Mouse (Mus musculus) frontal cortex, adult 2 months (tissue): ENCODE measurements around the gene Svs2. TPM values are rescaled to one million over a fixed set of nuclear protein-coding genes. Genes with fewer than 3 reads are reported as not detected.
A peak's percentile ranks its signal among the peaks of the same experiment; 100 is the strongest.
"Not testable (repeated sequence)": the region's sequence is repeated elsewhere in the genome, so short reads cannot be mapped to it uniquely, and the experiment has no call there.

ENCODE experiments used
- DNase-seq, 2 experiments: peaks; one replicate each; pipeline ENCODE4 v3.0.0; 2022; ENCODE audit warnings: low spot score in 1 of 2; ENCODE audit errors: extremely low spot score in 1 of 2
- polyA plus RNA-seq: library from polyadenylated mRNA; depleted of rRNA; stranded (reverse); fragments of >200 nt; gene quantifications from 2 replicates; pipeline ENCODE4 v1.2.3, GENCODE M21; 2012; rRNA removed

Svs2 gene
- polyA plus RNA-seq: not detected in 2 replicates

DNA sequence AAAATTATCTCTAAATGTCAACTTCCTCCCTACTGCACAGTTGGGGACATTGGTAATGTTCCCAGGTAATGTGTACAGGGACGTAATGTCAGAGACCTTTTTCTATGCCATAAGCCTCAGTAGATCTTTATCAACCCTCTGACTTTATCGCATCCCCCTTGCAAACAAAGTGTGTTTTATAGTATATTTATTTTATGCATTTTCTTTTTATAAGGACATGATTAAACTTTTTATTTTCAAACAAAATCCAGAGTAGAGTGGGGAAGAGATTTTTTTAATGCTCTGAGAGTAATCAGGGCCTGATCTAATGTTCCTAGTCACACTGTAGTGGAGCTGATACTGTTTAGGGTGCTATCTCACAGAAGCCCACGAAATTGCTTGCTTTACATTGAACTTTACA, at the start of gene Svs2:
Svs2 (minus strand) TSS at position 101 of the 400 bp plus-strand sequence.
- DNase-seq: no peak

DNA sequence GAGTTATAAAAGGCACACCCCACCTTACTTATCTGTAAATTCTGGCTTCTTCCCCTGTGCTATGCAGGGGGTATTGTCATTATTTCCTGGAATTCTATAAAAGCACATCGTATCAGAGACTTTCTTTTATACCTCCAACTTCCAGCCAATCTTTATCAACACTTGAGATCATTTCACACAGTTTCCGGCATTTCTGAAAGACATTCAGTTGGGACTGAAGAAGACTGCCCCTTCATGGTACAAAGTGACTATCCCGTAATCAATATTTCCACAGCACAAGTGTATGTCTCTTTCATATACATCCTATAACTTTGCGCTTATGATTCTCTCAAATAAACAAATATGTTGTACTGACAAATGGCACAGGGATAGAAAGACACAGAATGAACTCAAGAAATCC, 40.1 kb upstream of the Svs2 start, which contains the start of gene Svs4:
Svs4 (minus strand) TSS at position 101 of the 400 bp plus-strand sequence.
- DNase-seq: no peak

DNA sequence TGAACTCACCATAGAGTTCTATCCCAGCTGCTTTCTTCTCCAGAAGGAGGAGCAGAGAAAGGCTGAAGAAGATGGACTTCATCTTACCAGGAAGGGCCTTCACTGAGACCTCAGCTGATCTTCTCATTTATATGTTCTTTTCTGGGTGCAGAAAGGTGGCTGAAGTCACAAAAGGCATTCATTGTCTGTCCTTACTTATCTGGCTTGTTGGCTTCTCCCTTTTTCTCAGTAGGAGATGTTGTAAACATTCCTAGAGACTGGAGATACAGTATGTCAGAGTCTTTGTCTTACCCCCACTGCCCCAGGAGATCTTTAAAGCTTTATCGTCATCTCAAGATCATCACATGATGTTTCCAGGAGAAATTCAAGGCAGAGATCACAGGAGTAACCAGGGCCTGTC, 18.3 kb upstream of the Svs2 start, which contains the start of gene Svs3b:
Svs3b (minus strand) TSS at position 101 of the 400 bp plus-strand sequence.
- DNase-seq: not testable (repeated sequence)

DNA sequence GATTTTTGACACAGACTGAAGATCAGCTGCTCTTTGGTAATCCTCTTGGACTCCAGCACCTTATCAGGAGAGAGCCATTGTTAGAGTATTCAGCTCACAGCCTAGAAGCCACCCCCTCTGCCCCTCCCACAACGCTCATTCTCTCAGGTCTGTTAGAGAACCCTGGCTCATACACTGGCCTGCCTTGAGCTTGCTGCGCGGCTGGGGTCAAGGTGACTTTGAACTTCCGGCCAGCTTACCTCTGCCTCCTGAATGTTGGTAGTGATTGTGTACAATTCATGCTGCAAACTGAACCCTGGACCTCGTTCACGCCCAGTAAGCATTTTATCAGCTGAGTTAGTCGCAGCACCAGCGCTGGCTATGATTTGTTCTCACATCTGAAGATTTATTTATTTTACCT, 5.6 kb downstream of the Svs2 start:
- DNase-seq: no peak

DNA sequence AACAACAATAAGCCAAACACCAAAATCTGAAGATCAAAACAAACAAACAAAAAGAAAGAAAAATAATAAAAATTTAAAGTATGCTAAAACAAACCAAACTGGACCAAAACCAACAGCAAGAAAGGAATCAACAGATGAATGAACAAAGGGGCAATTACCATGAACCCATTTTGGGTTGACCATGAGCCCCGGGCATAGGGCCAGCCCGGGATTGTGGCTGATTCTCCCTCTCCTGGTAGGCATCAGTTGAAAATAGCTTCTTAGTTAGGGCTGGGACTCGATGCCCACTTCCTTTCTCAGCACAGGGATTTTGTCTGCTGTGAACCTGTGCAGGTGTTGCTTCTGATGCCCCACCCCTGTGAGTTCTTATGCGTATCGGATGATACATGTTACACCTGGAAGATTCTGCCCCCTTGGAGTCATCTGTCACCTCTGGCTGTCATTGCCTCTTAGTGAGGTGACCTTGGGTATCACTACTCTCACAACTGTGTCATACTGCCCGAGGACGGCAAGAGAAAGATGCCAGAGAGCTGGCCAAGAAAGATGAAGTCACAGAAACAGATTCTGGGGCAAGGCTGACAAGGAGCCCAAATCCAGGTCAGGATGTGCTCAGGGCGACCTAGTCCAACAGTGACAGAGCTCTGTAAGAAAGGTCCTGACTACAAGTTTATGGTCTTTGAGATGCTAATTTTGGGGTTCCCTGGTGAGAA, 9.8 kb downstream of the Svs2 start:
- DNase-seq: no peak

DNA sequence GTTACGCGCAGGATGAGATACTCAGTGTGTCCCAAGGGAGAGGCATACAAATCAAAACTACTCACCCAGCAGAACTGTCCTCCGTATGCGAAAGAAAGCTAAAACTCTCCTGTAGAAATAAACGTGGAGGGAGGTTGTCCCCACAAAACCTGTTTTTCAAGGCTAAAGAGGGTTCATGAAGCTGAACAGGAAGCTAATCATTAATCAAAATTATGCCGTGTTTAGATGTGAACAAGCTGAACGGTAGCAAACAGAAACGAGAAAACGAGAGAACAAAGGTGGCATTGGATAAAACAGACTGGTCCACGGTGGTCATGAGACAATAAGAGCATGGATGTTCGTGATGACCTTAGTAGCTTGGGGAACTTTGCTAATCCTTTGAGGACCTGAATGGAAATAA, 16.7 kb downstream of the Svs2 start, which contains the start of gene Wfdc15b:
Wfdc15b (minus strand) TSS at position 139 of the 400 bp plus-strand sequence.
- DNase-seq: no peak

DNA sequence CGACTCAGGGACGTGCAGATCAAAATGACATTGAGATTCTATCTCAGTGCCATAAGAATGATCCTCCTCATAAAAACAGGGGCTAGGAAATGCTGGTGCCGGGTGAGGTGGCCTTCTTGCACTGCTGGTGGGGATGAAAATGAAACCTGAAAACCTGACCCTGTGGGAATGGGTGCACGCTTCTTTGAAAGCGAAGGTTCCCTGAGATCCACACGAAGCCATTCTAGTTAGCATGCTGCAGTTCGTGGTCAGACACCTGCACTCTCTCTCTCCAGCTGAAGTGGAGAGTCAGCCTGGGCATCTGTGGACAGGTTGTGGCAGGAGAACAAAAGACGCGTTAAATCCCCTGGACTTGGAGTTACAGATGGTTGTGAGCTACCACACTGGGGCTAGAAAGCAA, 19.0 kb downstream of the Svs2 start:
- DNase-seq: no peak

DNA sequence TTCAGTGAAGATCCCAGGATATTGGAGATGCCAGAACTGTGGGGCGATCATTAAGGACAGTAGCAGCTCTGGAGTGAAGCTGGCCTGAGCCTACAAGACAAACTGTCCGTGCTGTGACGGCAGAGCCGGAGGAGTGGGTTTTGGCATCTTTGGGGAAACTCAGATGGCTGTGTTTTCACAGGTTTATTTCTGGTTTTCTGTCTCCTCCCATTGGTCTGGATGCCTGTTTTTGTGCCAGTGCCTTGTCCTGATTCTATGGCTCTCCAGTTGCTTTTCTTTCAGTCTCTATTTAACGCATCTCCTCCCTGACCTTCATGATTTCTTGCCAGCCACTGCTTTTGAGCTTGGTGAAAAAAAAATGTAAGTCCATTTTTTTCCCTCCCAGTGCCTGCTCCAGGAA, 25.6 kb downstream of the Svs2 start:
- peak; percentile 4 to 45 for DNase-seq

DNA sequence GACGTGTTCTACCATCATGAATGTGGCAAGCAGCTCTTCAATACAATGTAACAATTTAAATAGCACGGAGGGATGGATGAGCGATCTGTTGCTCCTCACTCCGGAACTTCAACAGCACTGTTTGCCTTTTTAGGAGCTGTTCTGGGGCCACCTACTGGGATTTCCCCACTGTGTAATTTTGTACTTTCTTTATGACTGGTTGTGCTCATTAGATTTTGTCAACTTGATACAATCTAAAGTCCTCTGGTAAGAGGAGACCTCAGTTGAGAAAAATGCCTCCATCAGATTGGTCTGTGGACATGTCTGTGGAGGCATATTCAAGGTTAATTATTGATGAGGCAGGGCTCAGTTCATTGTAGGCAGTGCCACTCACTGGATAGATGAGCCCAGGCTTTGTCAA, 27.4 kb downstream of the Svs2 start:
- DNase-seq: no peak

DNA sequence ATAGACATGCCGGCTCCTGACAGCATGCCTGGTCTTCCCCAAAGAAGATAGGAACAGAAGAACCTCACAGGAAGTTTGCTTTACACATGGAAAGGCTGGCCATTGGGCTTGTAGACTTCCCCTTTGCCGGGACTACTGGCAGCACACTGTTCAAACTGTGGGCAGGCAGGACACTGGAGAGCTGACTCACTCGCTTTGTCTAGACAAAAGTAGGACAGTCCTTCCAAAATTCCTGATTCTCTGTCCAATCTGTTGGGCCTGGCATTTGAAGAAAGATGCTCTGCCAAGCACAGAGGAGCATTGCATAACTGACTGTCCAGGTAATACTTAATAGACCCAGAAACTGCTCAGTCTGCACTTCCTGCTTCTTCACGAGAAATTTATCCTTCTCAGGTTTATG, 31.6 kb downstream of the Svs2 start:
- DNase-seq: peak in 1 of 2 experiments; percentile 26

DNA sequence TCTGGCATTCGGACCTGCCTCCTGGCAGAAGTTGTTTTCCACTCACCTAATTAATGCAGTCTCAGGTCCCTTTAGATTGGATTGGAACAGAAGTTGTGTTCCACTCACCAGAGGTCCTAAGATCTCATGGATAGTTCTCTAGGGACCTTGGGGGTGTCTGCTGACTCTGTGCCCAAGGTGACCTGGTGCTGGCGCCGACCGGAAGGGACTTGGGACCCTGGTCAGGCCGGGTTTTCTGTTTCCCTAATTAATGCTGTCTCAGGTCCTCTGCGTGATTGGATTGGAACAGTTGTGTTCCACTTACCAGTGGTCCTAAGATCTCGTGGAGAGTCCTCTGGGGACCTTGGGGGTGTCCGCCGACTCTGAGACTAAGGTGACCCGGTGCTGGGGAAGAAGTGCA, 32.3 kb downstream of the Svs2 start:
- not testable (repeated sequence) for DNase-seq

DNA sequence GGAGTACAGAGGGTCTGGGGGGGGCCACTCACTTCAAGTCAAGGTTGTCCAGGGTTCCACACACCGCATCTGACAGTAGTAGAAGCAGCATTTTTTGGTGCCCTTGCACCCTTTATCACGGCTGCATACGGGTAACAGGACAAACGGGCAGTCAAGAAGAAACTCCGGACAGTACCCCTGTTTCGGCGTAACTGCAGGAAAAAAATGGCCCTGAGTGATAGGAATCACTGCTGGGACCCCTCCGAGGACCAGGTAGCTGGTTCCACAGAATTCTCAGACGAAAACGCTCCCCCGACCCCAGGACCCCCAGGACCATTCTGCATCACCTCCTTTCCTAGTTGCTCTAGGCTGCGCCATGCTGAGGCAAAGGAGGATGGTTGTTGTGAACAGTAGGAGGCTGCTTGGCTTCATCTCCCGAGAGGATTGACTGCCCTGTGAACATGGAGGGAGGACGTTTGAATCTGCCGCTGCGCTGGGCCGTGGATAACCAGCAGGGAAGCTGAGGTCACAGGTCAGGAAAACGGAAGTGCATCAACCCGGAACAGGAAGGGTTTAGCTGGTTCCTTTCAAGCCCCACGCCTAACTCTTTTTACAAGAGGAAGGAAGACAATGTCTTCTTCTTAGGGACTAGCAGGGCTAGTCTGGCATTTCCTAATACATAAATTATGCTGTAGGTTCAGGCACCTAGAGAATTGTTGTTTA, 38.5 kb downstream of the Svs2 start, which contains the start of gene Wfdc15a:
Wfdc15a (minus strand) TSS at position 505 of the 702 bp plus-strand sequence.
- no peak for DNase-seq

DNA sequence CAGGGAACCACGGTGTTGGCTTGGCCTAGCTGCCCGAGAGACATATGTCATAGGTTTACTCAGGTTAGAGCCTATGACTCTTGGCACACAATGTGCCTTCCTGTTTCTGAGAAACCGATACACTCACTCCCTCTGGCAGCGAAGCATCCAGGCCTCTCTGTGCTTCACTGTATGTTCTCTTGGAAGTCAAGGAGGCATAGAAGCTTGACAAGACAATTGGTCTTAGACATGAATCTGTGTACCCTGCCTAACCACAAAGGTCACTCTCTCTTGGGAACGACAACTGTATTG, 41.6 kb downstream of the Svs2 start:
- no peak for DNase-seq

DNA sequence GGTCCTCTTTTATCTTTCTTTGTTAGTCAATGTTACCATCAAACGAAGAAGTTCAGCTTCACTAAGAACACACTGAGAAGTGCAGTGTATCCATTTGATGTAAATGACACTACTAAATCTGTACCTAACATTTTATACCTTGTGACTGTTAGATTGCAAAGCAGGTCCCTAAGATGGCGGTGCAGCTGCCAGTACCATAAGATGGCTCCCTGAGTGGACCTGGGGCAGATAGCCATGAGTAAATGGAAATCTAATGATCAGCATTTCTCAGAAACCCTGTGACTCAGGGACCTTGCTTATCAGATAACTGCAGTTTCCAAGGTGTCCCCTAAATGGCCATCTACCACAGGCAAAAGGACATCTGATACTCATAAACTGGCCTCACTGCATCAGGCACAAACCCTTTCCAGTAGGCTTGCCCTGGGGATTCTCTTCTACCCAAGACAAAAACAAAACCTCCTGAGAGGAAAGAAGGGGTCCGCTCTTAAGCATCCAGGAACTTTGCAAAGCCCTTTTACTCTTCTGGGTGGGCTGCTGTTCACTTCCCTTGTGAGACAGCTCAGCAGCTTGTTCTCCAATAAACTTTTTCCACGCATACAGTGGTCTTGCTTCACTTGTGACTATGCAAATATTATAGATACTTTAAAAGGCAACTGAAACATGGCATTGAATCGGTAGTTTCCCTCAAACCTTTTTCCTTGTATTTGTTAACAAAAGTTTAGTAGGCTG, 42.1 kb downstream of the Svs2 start:
- DNase-seq: no peak

DNA sequence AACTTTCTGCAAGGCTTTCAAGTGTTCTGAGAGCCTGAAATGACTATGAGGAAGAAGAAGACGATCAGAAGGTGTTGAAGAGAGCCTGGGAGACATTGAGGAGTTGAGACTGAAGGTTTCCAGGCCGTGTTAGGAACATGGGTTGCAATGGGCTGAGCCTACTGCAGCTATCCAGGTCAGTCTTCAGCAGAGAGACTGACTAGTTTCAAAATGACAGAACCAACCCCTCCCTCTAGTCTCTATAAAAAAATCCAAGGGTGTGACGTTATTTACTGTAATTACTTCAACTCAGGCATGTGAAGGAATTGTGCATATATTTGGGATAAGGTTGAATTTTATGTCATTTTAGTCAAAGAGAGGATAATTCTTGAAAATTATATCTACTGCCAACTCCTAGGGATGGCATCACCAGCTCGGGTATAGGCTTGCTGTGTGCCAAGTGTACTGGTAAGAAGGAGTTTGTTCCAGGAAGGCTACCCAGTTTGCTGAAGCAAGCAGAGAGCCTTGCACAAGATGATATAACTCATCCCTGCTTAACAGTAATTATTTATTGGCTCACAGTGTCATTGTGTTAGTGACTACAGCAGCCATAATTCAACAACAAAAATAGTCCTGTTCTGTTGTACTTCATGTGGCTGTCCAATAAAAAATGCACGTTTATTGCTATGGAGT, 43.2 kb downstream of the Svs2 start:
- no peak for DNase-seq

DNA sequence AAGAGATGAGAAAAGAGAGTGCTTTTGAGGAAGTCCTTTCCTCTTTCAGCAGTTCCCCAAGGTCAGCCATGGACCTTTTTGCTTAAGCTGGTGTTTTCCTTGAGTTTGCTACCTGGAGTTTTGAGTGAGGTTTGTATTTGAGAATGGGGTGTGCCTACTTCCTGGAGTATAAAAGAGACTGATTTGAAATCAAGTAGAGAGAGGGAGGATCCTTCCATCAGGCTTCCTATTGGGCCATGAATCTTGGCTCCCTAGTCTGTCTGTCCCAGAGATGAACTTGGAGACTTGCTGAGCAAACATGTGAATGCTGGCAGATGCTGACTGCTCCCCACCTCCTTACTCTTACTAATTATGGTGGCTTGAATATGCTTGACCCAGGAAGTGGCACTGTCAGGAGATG, 46.0 kb downstream of the Svs2 start:
- no peak for DNase-seq

DNA sequence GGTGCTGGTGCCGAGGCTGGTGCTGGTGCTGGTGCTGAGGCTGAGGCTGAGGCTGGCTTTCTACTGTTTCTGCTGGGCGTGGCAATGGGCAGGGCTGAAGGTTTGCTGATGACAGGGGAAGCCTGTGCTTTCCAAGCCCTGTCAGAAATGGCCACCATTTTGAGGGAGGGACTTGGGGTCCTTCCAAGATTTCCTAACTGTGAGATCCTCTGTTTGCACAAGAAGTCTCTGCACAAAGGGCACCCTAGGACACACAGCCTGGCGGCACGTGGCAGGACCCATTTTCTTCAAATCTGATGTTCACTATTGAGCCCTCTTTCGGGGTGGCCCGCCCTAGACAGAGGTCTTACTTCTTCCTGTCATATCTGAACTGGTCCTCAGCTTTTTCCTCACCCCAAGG, 47.7 kb downstream of the Svs2 start, which contains the start of gene Wfdc12:
Wfdc12 (minus strand) TSS at position 33 of the 400 bp plus-strand sequence.
- no peak for DNase-seq

DNA sequence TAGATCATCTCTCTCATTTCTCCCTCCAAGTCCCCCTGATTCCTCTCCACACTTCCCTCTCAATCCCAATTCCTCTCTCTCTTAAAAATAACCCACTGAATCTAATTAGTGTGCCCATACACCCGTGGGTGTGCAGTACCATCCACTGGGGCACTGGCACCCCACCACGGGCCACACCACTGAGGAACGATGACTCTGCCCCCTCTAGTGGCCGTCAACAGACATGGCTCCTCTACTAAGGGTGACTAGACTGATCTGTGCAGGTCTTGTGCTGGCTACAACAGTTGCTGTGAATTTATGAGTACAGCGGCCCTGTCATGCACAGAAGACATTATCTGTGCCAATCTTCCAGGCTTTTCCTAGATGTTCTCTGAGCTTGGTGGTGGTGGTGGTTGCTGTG, 49.5 kb downstream of the Svs2 start:
- no peak for DNase-seq
